Mouse (Mus musculus) bone marrow macrophage, adult 2 months (primary cell): ENCODE data around the gene Xlr5b.
"Not testable (repeated sequence)": the region's sequence is repeated elsewhere in the genome, so short reads cannot be mapped to it uniquely, and the experiment has no call there.

Experiments
- CTCF ChIP-seq: IDR thresholded peaks from 2 replicates; pipeline ENCODE4 v1.5.1; 2012; ENCODE audit warnings: low read depth, mild to moderate bottlenecking, low read length, moderate library complexity
- POLR2A ChIP-seq: IDR thresholded peaks from 2 replicates; pipeline ENCODE4 v1.6.1; 2012; ENCODE audit warnings: mild to moderate bottlenecking, low read depth, low read length, borderline replicate concordance

DNA sequence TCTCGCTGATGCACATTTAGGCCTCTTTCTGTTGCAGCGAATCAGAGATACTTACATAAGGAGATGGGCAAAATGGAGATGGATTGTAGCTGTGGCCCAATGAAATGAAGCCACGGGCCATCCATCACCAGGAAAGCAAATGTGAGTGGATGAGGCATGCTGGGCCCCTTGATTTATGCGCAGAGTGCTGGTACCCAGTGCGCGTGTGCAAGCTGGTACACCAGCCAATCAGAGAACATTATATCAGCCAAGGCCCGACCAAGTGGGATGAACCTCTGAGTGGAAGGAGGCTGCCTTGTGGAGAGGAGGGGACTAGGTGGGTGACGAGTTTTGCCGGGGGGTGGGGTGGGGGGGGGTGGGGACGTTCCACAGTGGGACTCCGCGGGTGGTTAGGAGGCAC lies 43.3 kb downstream of the Xlr5b start, which contains the start of gene Xlr3b:
- not testable (repeated sequence) for TF ChIP-seq POLR2A, CTCF
